Mouse (Mus musculus): ENCODE measurements at regions not wholly inside any gene's neighbourhood (a gene's known extent, or its start where the extent isn't known, plus 50 kb on each side); places are given as distances from the start of the nearest gene placed in this dataset.

DNA sequence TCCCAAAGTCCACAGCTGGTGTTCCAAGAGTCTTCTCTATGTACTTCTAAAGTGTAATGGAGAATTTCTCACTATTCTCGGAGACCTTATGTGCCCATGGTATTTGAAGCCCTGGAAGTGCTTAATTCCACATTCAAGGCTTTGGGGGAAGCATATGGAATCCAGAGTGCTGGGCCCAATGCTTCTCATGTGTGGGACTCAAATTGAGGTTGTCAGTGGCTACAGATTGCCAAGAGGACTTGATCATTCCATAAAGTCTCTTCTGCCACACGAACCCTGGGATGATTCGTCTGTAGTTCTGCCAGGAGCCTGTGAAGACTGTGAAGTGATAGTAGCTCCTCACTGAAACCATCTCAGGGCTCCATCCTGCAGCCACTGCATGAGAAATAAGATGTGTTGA lies 275.3 kb downstream of the Bckdhb start:
- no peaks in the 10 kb centered on the region for H3K9me3 ChIP-seq (ENCODE audit: low read length)
- H3K4me1 ChIP-seq (ENCODE audit: insufficient read depth), result no peaks in the 10 kb centered on the region
- H3K27ac ChIP-seq (ENCODE audit: low read depth, low read length), result no peak overlapping the region
- H3K36me3 ChIP-seq (ENCODE audit: insufficient read depth), result no peaks in the 10 kb centered on the region
- WGBS, result 86% methylated on average over 3 of the region's 3 CpGs
- H3K9ac ChIP-seq, result no peak overlapping the region
- no peak overlapping the region for H3K4me2 ChIP-seq (ENCODE audit: low read depth)
- no peak overlapping the region for H3K4me3 ChIP-seq (ENCODE audit: low read depth, low read length)
- ATAC-seq (no peak), DNase-seq (no peak)
- TF ChIP-seq CTCF (IDR thresholded peaks at IDR 0.05; ENCODE audit: low read depth), result no peak
- no peaks in the 10 kb centered on the region for H3K27me3 ChIP-seq (ENCODE audit: insufficient read depth, low read length)

DNA sequence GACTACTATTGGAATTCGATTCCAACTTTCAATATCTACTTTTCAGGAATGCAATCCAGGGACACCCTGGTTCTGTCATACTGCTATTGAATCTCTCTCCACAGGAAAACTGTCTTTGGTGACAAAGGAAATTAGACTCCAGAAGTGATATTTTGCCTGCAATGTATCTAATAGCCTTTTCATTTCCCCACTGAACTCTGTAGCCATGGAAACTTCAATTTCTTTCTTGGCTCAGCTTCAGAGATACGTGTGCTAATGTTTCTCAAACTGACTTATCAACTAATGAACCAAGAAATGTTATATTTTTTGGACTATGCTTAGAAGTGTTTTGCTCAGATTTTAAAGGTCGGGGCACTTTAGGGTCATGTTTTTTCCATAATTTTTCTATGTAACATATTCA lies 279.1 kb downstream of the Bckdhb start:
- H3K4me3 ChIP-seq (ENCODE audit: low read depth, low read length), result no peak overlapping the region
- H3K4me1 ChIP-seq (ENCODE audit: insufficient read depth), result no peaks in the 10 kb centered on the region
- no peaks in the 10 kb centered on the region for H3K9me3 ChIP-seq (ENCODE audit: low read length)
- H3K27ac ChIP-seq (ENCODE audit: low read depth, low read length), result no peak overlapping the region
- TF ChIP-seq CTCF (IDR thresholded peaks at IDR 0.05; ENCODE audit: low read depth), result no peak
- H3K27me3 ChIP-seq (ENCODE audit: insufficient read depth, low read length), result no peaks in the 10 kb centered on the region
- no peaks in the 10 kb centered on the region for H3K36me3 ChIP-seq (ENCODE audit: insufficient read depth)
- no peak overlapping the region for H3K9ac ChIP-seq
- H3K4me2 ChIP-seq (ENCODE audit: low read depth), result no peak overlapping the region
- WGBS, result 66% methylated on average over 3 of the region's 3 CpGs
- ATAC-seq (no peak), DNase-seq (no peak)

GRCm38 (mm10) chr9:84240491-84240975 lies 315.6 kb downstream of the Bckdhb start:
- TF ChIP-seq CTCF (IDR thresholded peaks at IDR 0.05; ENCODE audit: low read depth), result no peak
- Histone ChIP-seq H3K9ac (no peak overlapping the region), H3K9me3 (ENCODE audit: low read length) (no peaks in the 10 kb centered on the region), H3K36me3 (ENCODE audit: insufficient read depth) (no peaks in the 10 kb centered on the region), H3K4me2 (ENCODE audit: low read depth) (no peak overlapping the region), H3K4me1 (ENCODE audit: insufficient read depth) (no peaks in the 10 kb centered on the region), H3K4me3 (ENCODE audit: low read depth, low read length) (no peak overlapping the region), H3K27ac (ENCODE audit: low read depth, low read length) (no peak overlapping the region), H3K27me3 (ENCODE audit: insufficient read depth, low read length) (no peaks in the 10 kb centered on the region)
- DNase-seq, result no peak
- ATAC-seq, result no peak
- 76% methylated on average over 4 of the region's 4 CpGs for WGBS

DNA sequence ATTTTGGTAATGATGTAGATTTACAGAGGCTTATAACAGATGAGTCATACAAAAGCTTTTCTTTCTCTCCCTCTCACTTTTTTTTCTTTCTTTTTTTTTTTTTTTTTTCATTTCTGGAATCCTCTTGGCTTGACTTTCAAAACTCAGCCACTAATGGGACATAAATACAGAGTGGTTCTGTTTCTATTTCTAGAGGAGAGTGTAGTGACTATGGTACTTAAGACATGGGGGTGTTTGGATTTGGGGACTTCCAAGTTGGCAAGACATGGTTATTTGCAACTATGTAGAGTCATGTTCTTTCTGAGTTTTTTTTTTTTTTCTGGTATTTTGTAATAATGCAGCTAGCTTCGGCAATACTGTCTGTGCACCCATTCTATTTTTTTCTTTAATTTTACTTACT lies 324.8 kb downstream of the Bckdhb start:
- H3K27ac ChIP-seq (ENCODE audit: low read depth, low read length), result no peak overlapping the region
- H3K4me3 ChIP-seq (ENCODE audit: low read depth, low read length), result no peak overlapping the region
- no peak for TF ChIP-seq CTCF (IDR thresholded peaks at IDR 0.05; ENCODE audit: low read depth)
- H3K4me1 ChIP-seq (ENCODE audit: insufficient read depth), result 0 out of 2 replicates have a peak, but pooled peaks cover 7% of the 10 kb centered on the region
- DNase-seq (no peak), ATAC-seq (no peak)
- H3K9ac ChIP-seq, result no peak overlapping the region
- no peaks in the 10 kb centered on the region for H3K36me3 ChIP-seq (ENCODE audit: insufficient read depth)
- H3K9me3 ChIP-seq (ENCODE audit: low read length), result no peaks in the 10 kb centered on the region
- WGBS, result 92% methylated on average over 1 of the region's 1 CpGs
- no peaks in the 10 kb centered on the region for H3K27me3 ChIP-seq (ENCODE audit: insufficient read depth, low read length)
- H3K4me2 ChIP-seq (ENCODE audit: low read depth), result no peak overlapping the region

DNA sequence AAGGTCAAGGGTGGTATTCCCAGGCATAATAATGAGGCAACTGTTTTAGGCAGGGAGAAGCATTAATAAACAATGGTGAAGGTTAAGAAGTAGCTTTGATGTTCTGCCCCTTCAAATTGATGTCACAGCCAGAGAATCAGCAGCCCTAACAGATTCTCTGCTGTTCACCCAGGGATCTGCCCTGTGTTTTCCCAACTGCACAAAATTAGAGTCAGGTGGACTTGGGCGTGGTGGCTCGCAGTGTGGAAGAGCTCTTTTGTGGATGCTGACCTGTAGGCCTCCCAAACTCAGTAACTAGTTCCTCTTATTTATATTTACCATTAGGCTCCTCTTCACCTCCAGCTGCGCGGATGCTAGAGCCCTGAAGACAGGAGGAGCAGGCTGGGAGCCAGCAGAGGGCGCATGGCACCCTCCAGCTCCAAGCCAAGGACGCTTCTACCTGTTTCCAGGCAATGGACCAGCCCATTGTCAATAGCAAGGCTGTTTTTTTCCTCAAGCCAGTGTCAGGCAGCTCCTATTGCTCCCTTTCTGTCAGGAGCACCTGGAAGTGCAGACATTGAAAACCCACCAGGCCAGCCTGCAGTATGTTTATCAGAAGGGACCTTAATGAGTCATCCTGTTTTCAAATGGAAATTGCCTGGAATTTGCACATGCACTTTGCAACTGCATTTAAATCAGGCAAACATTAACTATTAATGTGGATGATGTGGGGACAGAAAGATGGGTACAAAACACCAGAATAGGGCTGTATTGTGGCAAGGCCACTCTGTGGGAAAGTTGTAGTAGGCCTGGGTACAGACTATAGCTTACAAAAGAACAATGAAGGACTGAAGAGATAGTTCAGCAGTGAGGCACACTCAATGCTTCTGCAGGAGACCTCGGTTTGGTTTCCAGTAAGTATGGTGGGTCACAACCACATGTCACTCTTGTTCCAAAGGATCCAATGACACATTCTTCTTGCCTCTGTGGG lies 328.4 kb downstream of the Bckdhb start:
- Histone ChIP-seq H3K36me3 (ENCODE audit: insufficient read depth) (no peaks in the 10 kb centered on the region), H3K27me3 (ENCODE audit: insufficient read depth, low read length) (no peaks in the 10 kb centered on the region), H3K9ac (no peak overlapping the region), H3K4me1 (ENCODE audit: insufficient read depth) (0 out of 2 replicates have a peak, but pooled peaks cover 7% of the 10 kb centered on the region), H3K4me3 (ENCODE audit: low read depth, low read length) (no peak overlapping the region), H3K27ac (ENCODE audit: low read depth, low read length) (no peak overlapping the region), H3K9me3 (ENCODE audit: low read length) (no peaks in the 10 kb centered on the region), H3K4me2 (ENCODE audit: low read depth) (no peak overlapping the region)
- peak; percentile 76 for ATAC-seq
- DNase-seq, result peak; percentile 72
- peak; percentile 77 for TF ChIP-seq CTCF (IDR thresholded peaks at IDR 0.05; ENCODE audit: low read depth)
- WGBS, result 14% methylated on average over 7 of the region's 7 CpGs

DNA sequence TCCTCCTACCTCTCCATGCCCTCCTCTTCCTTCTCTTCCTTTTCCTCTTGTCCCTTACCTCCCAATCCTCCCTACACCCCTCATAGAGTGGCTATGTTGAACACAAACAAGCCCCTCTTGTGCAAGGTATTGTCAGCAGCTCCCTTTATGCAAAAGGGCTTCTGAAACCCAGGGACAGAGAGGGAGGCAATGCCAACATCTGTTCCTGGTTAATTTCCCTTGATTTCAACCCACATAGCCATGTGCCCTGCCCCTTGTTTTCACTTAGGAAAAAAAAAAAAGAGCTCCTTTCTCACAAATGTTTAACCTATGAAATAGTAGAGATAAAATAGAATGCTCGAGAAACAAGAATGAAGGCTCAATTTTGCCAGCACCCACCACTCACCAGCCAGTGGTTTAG lies 333.5 kb downstream of the Bckdhb start:
- H3K36me3 ChIP-seq (ENCODE audit: insufficient read depth), result no peaks in the 10 kb centered on the region
- ATAC-seq (no peak), DNase-seq (no peak)
- 0 out of 2 replicates have a peak, but pooled peaks cover 2% of the 10 kb centered on the region for H3K4me1 ChIP-seq (ENCODE audit: insufficient read depth)
- 57% methylated on average over 1 of the region's 1 CpGs for WGBS
- TF ChIP-seq CTCF (IDR thresholded peaks at IDR 0.05; ENCODE audit: low read depth), result no peak
- no peaks in the 10 kb centered on the region for H3K27me3 ChIP-seq (ENCODE audit: insufficient read depth, low read length)
- H3K9ac ChIP-seq, result no peak overlapping the region
- H3K4me2 ChIP-seq (ENCODE audit: low read depth), result no peak overlapping the region
- no peaks in the 10 kb centered on the region for H3K9me3 ChIP-seq (ENCODE audit: low read length)
- H3K4me3 ChIP-seq (ENCODE audit: low read depth, low read length), result no peak overlapping the region
- no peak overlapping the region for H3K27ac ChIP-seq (ENCODE audit: low read depth, low read length)

DNA sequence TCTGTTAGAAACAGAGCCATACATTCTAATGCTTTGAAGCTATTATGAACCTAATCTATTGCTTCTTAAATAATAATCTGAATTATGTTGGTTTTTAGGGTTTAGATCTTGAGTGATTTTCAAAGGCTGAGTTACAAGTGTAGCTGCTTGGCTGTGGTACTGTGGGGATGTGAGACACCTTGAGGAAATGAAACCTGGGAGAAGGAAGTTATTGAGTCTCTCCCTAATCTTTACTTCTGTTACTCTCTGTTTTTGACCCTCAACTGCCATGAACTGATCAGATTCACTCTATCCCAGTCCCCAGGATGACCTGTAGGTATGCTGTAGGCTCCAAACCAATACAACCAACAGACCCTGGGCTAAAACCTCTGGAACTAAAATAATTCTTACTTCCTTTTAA lies 334.8 kb downstream of the Bckdhb start:
- Histone ChIP-seq H3K9ac (no peak overlapping the region), H3K27me3 (ENCODE audit: insufficient read depth, low read length) (no peaks in the 10 kb centered on the region), H3K9me3 (ENCODE audit: low read length) (no peaks in the 10 kb centered on the region), H3K4me3 (ENCODE audit: low read depth, low read length) (no peak overlapping the region), H3K4me1 (ENCODE audit: insufficient read depth) (no peaks in the 10 kb centered on the region), H3K27ac (ENCODE audit: low read depth, low read length) (no peak overlapping the region), H3K4me2 (ENCODE audit: low read depth) (no peak overlapping the region), H3K36me3 (ENCODE audit: insufficient read depth) (no peaks in the 10 kb centered on the region)
- no peak for TF ChIP-seq CTCF (IDR thresholded peaks at IDR 0.05; ENCODE audit: low read depth)
- ATAC-seq, result no peak
- DNase-seq, result no peak

Data from forebrain, postnatal 0 days (tissue).